Mouse (Mus musculus): Measurements from ENCODE around the gene Ddx31.

Ddx31 gene

GRCm38 (mm10) chr2:28863857-28864256 is 23.7 kb downstream of the Ddx31 start:
- no peak for DNase-seq (ENCODE audit: low spot score in 2 of 2)

GRCm38 (mm10) chr2:28867495-28867894 is 27.3 kb downstream of the Ddx31 start:
- no peak for DNase-seq (ENCODE audit: low spot score in 2 of 2)

- DNase-seq (ENCODE audit: low spot score in 2 of 2) = no peak
Measured at GRCm38 (mm10) chr2:28875554-28875953, 35.3 kb downstream of the Ddx31 start.

- no peak for DNase-seq (ENCODE audit: low spot score in 2 of 2)
Measured at GRCm38 (mm10) chr2:28881275-28881674, 41.1 kb downstream of the Ddx31 start.

- DNase-seq (ENCODE audit: low spot score in 2 of 2) = no peak
Measured at GRCm38 (mm10) chr2:28882047-28882446, 41.8 kb downstream of the Ddx31 start.

- DNase-seq (ENCODE audit: low spot score in 2 of 2) = no peak
Measured at GRCm38 (mm10) chr2:28882826-28883485, 42.8 kb downstream of the Ddx31 start.

- no peak for DNase-seq (ENCODE audit: low spot score in 2 of 2)
Measured at GRCm38 (mm10) chr2:28884914-28885313, 44.7 kb downstream of the Ddx31 start.

GRCm38 (mm10) chr2:28892796-28893195 is 52.6 kb downstream of the Ddx31 start:
- no peak for DNase-seq (ENCODE audit: low spot score in 2 of 2)

GRCm38 (mm10) chr2:28893526-28893925 is 53.3 kb downstream of the Ddx31 start:
- no peak for DNase-seq (ENCODE audit: low spot score in 2 of 2)

GRCm38 (mm10) chr2:28895876-28896275 is 55.7 kb downstream of the Ddx31 start:
- DNase-seq (ENCODE audit: low spot score in 2 of 2) = no peak

- DNase-seq (ENCODE audit: low spot score in 2 of 2) = no peak
Measured at GRCm38 (mm10) chr2:28897340-28897899, 57.2 kb downstream of the Ddx31 start.

- DNase-seq (ENCODE audit: low spot score in 2 of 2) = no peak
Measured at GRCm38 (mm10) chr2:28902291-28902690, 62.1 kb downstream of the Ddx31 start.

GRCm38 (mm10) chr2:28903871-28904270 is 63.7 kb downstream of the Ddx31 start:
- no peak for DNase-seq (ENCODE audit: low spot score in 2 of 2)

GRCm38 (mm10) chr2:28904786-28905185 is 64.6 kb downstream of the Ddx31 start:
- no peak for DNase-seq (ENCODE audit: low spot score in 2 of 2)

GRCm38 (mm10) chr2:28905561-28905960 is 65.4 kb downstream of the Ddx31 start:
- no peak for DNase-seq (ENCODE audit: low spot score in 2 of 2)

GRCm38 (mm10) chr2:28907691-28908388 is 67.6 kb downstream of the Ddx31 start:
- no peak for DNase-seq (ENCODE audit: low spot score in 2 of 2)

GRCm38 (mm10) chr2:28908389-28909153 is 68.4 kb downstream of the Ddx31 start:
- DNase-seq (ENCODE audit: low spot score in 2 of 2) = no peak

GRCm38 (mm10) chr2:28909186-28909817 is 69.1 kb downstream of the Ddx31 start:
- DNase-seq (ENCODE audit: low spot score in 2 of 2) = no peak

GRCm38 (mm10) chr2:28909818-28910710 is 69.9 kb downstream of the Ddx31 start:
- DNase-seq (ENCODE audit: low spot score in 2 of 2) = no peak

GRCm38 (mm10) chr2:28910877-28911276 is 70.7 kb downstream of the Ddx31 start:
- no peak for DNase-seq (ENCODE audit: low spot score in 2 of 2)
